Mouse (Mus musculus): ENCODE data around the gene Cd99l2.

DNA sequence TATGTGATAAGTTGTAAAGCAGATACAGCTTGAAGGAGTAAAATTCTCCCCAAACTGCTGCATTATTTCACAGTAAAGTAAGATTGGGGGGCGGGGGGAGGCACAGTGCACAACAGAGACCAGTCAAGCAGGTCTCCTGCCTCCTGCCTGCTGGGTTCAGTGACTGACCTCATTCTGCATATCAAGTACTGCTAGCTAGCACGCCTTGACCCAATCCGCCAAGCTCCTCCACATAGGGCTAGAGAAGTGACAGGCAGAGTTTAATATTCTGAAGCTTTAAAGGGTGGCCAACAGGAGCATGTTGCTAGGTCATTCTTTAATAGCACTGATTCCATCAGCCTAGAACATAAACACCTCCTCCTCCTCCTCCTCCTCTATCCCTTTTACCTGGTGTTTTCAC is 79.9 kb downstream of the Cd99l2 start:
- no peak for TF ChIP-seq CTCF (IDR thresholded peaks at IDR 0.05; ENCODE audit: low read depth, low read length)
- TF ChIP-seq EP300 (IDR thresholded peaks at IDR 0.05; ENCODE audit: insufficient read depth, low read depth, low read length): no peak
